Mouse (Mus musculus) heart, embryonic 14.5 days (tissue): Measurements from ENCODE around the gene 1700024G13Rik. TPM values are rescaled to one million over a fixed set of nuclear protein-coding genes. Genes with fewer than 3 reads are reported as not detected.

ENCODE experiments used
- ATAC-seq: fragments of 200-750 bp; cut with Nextera tagmentation; 2 replicates; pipeline ENCODE4 v1.8.0; 2017; ENCODE audit warnings: low read depth, moderate TSS enrichment; ENCODE audit not compliant: insufficient number of reproducible peaks, insufficient read depth, low FRiP score
- H3K27ac ChIP-seq, 2 experiments: fragments of 200-500 bp in 1 of 2; fragments of 300-500 bp in 1 of 2; sonication (generic) in 1 of 2; replicated peaks in 1 of 2; 2 replicates each; pipeline ENCODE4 v1.5.1; 2012 to 2014; ENCODE audit warnings: low read depth in 2 of 2, low read length in 2 of 2, control low read depth in 1 of 2, mild to moderate bottlenecking in 1 of 2, mixed read lengths in 1 of 2; ENCODE audit not compliant: control insufficient read depth in 1 of 2, insufficient read depth in 1 of 2
- H3K27me3 ChIP-seq: fragments of 300-500 bp; sonication (generic); 2 replicates; pipeline ENCODE4 v1.6.1; 2014; ENCODE audit warnings: mild to moderate bottlenecking, low read length, control low read depth; ENCODE audit not compliant: control insufficient read depth, insufficient read depth
- H3K36me3 ChIP-seq: fragments of 300-500 bp; sonication (generic); 2 replicates; pipeline ENCODE4 v1.6.1; 2014; ENCODE audit warnings: mild to moderate bottlenecking, control low read depth, low read length, mixed read lengths; ENCODE audit not compliant: control insufficient read depth, insufficient read depth
- H3K4me1 ChIP-seq, 2 experiments: fragments of 200-500 bp in 1 of 2; fragments of 300-500 bp in 1 of 2; sonication (generic) in 1 of 2; 2 replicates each; pipeline ENCODE4 v1.6.1; 2012 to 2014; ENCODE audit warnings: low read length in 2 of 2, control low read depth in 1 of 2, mixed read lengths in 1 of 2; ENCODE audit not compliant: control insufficient read depth in 2 of 2, insufficient read depth in 2 of 2
- H3K4me2 ChIP-seq: fragments of 300-500 bp; sonication (generic); 2 replicates; pipeline ENCODE4 v1.6.1; 2014; ENCODE audit warnings: mild to moderate bottlenecking, low read length
- H3K4me3 ChIP-seq, 2 experiments: fragments of 200-500 bp in 1 of 2; fragments of 300-500 bp in 1 of 2; sonication (generic) in 1 of 2; 2 replicates each; pipeline ENCODE4 v1.5.1; 2012 to 2014; ENCODE audit warnings: low read length in 2 of 2, mild to moderate bottlenecking in 2 of 2, control low read depth in 1 of 2, low read depth in 1 of 2, moderate library complexity in 1 of 2; ENCODE audit not compliant: control insufficient read depth in 1 of 2, insufficient read depth in 1 of 2
- H3K9ac ChIP-seq: fragments of 300-500 bp; sonication (generic); 2 replicates; pipeline ENCODE4 v1.6.1; 2014; ENCODE audit warnings: mild to moderate bottlenecking, low read length
- H3K9me3 ChIP-seq: fragments of 300-500 bp; sonication (generic); 2 replicates; pipeline ENCODE4 v1.6.1; 2016; ENCODE audit warnings: low read length, control low read depth; ENCODE audit not compliant: control insufficient read depth
- WGBS: fragments of 180-500 bp; shearing (Covaris S2); extraction: QIAGEN DNeasy Blood & Tissue Kit; methylation state at CpG from one replicate; pipeline ENCODE4 v1.1.7; 2014; 5-methylcytosine and 5-hydroxymethylcytosine counted together
- polyA plus RNA-seq: library from polyadenylated mRNA; unstranded; fragments of >200 nt; fragmentation: Nextera tagmentation; extraction: Ambion mirVana; gene quantifications from 2 replicates; pipeline ENCODE4 v1.2.1, GENCODE M21; 2014

1700024G13Rik gene
- polyA plus RNA-seq, 1 experiment from 2014 or later = not detected

- Histone ChIP-seq H3K4me2 (peak overlapping the region; percentile 49), H3K4me3 (no peak overlapping the region; a peak in 1 of 4 replicates), H3K9ac (no peak overlapping the region), H3K27ac (no peak overlapping the region), H3K9me3 (no peaks in the 10 kb centered on the region), H3K36me3 (no peaks in the 10 kb centered on the region), H3K27me3 (peaks cover 17% of the 10 kb centered on the region), H3K4me1 (peaks cover 8 to 16% of the 10 kb centered on the region in 2 experiments; a peak in 3 of 4 replicates)
- WGBS = 28% methylated on average over 15 of the region's 15 CpGs
- ATAC-seq = no peak
Observed at GRCm38 (mm10) chr14:32381619-32382018, 6.6 kb downstream of the 1700024G13Rik start.

- peak overlapping the region; percentile 49 for H3K4me2 ChIP-seq
- H3K4me3 ChIP-seq = no peak overlapping the region; a peak in 1 of 4 replicates
- peaks cover 8 to 16% of the 10 kb centered on the region in 2 experiments; a peak in 3 of 4 replicates for H3K4me1 ChIP-seq
- H3K36me3 ChIP-seq = no peaks in the 10 kb centered on the region
- H3K27me3 ChIP-seq = peaks cover 17% of the 10 kb centered on the region
- ATAC-seq = no peak
- no peaks in the 10 kb centered on the region for H3K9me3 ChIP-seq
- 0 out of 2 replicates have a peak overlapping the region, but pooled peaks have one; percentile 8 for H3K9ac ChIP-seq
- 17% methylated on average over 7 of the region's 7 CpGs for WGBS
- H3K27ac ChIP-seq = no peak overlapping the region
Observed at GRCm38 (mm10) chr14:32381066-32381465, 7.1 kb downstream of the 1700024G13Rik start.

GRCm38 (mm10) chr14:32380099-32380480 lies 8.1 kb downstream of the 1700024G13Rik start:
- no peak for ATAC-seq
- H3K4me2 ChIP-seq = no peak overlapping the region
- no peaks in the 10 kb centered on the region for H3K9me3 ChIP-seq
- H3K9ac ChIP-seq = no peak overlapping the region
- H3K4me3 ChIP-seq = no peak overlapping the region
- no peak overlapping the region for H3K27ac ChIP-seq
- peaks cover 8 to 16% of the 10 kb centered on the region in 2 experiments; a peak in 3 of 4 replicates for H3K4me1 ChIP-seq
- 25% methylated on average over 3 of the region's 3 CpGs for WGBS
- peaks cover 17% of the 10 kb centered on the region for H3K27me3 ChIP-seq
- no peaks in the 10 kb centered on the region for H3K36me3 ChIP-seq

- ATAC-seq = no peak
- 22% methylated on average over 22 of the region's 22 CpGs for WGBS
- H3K4me3 ChIP-seq = no peak overlapping the region
- H3K4me2 ChIP-seq = no peak overlapping the region
- no peak overlapping the region for H3K9ac ChIP-seq
- peaks cover 17% of the 10 kb centered on the region for H3K27me3 ChIP-seq
- H3K36me3 ChIP-seq = no peaks in the 10 kb centered on the region
- H3K9me3 ChIP-seq = no peaks in the 10 kb centered on the region
- H3K27ac ChIP-seq = no peak overlapping the region
- peaks cover 8 to 16% of the 10 kb centered on the region in 2 experiments; a peak in 3 of 4 replicates for H3K4me1 ChIP-seq
Observed at GRCm38 (mm10) chr14:32379395-32380098, 8.6 kb downstream of the 1700024G13Rik start.

- Histone ChIP-seq H3K9me3 (no peaks in the 10 kb centered on the region), H3K4me3 (no peak overlapping the region), H3K4me2 (no peak overlapping the region), H3K27me3 (peaks cover 3% of the 10 kb centered on the region; the same call in 1 of the 2 replicates), H3K27ac (no peak overlapping the region), H3K4me1 (no peaks in the 10 kb centered on the region), H3K36me3 (no peaks in the 10 kb centered on the region), H3K9ac (no peak overlapping the region)
- no peak for ATAC-seq
- 79% methylated on average over 2 of the region's 2 CpGs for WGBS
Observed at GRCm38 (mm10) chr14:32372510-32372909, 15.7 kb downstream of the 1700024G13Rik start.

GRCm38 (mm10) chr14:32369756-32370155 lies 18.4 kb downstream of the 1700024G13Rik start:
- 64% methylated on average over 7 of the region's 7 CpGs for WGBS
- ATAC-seq = no peak
- no peak overlapping the region for H3K9ac ChIP-seq
- no peaks in the 10 kb centered on the region for H3K9me3 ChIP-seq
- H3K4me2 ChIP-seq = no peak overlapping the region
- no peak overlapping the region for H3K27ac ChIP-seq
- no peaks in the 10 kb centered on the region for H3K36me3 ChIP-seq
- H3K27me3 ChIP-seq = 0 out of 2 replicates have a peak, but pooled peaks cover 3% of the 10 kb centered on the region
- H3K4me3 ChIP-seq = no peak overlapping the region
- H3K4me1 ChIP-seq = no peaks in the 10 kb centered on the region

- H3K4me3 ChIP-seq = no peak overlapping the region
- no peak overlapping the region for H3K27ac ChIP-seq
- H3K27me3 ChIP-seq = no peaks in the 10 kb centered on the region
- no peak for ATAC-seq
- H3K36me3 ChIP-seq = no peaks in the 10 kb centered on the region
- no peaks in the 10 kb centered on the region; the same call in 1 of the 2 replicates for H3K9me3 ChIP-seq
- no peak overlapping the region for H3K4me2 ChIP-seq
- WGBS = 62% methylated on average over 7 of the region's 7 CpGs
- no peak overlapping the region for H3K9ac ChIP-seq
- H3K4me1 ChIP-seq = no peaks in the 10 kb centered on the region
Observed at GRCm38 (mm10) chr14:32364359-32364758, 23.8 kb downstream of the 1700024G13Rik start.
